Mouse (Mus musculus) CH12.LX (cell line): ENCODE data around the gene Rbm3. TPM values are rescaled to one million over a fixed set of nuclear protein-coding genes. Genes with fewer than 3 reads are reported as not detected.

Experiments used
- DNase-seq: peaks from one replicate; pipeline ENCODE4 v3.0.0-alpha.2; 2013; ENCODE audit errors: extremely low read depth
- H3K27ac ChIP-seq: 2 replicates; pipeline ENCODE4 v1.5.1; 2012; ENCODE audit warnings: low read depth, mild to moderate bottlenecking, control low read depth, moderate library complexity; ENCODE audit not compliant: insufficient read depth
- H3K27me3 ChIP-seq: replicated peaks from 2 replicates; pipeline ENCODE3; 2012; ENCODE audit warnings: inconsistent platforms
- H3K36me3 ChIP-seq, 2 experiments: replicated peaks in 1 of 2; 2 replicates each; pipeline versions ENCODE3 to v1.6.1; 2012; ENCODE audit warnings: inconsistent platforms in 1 of 2, low read length in 1 of 2, mild to moderate bottlenecking in 1 of 2, mixed read lengths in 1 of 2, moderate library complexity in 1 of 2; ENCODE audit not compliant: control insufficient read depth in 1 of 2, insufficient read depth in 1 of 2
- H3K4me1 ChIP-seq, 2 experiments: 2 replicates each; pipeline ENCODE4 v1.6.1; 2012; ENCODE audit warnings: inconsistent platforms in 1 of 2, moderate library complexity in 1 of 2; ENCODE audit not compliant: insufficient read depth in 2 of 2, control insufficient read depth in 1 of 2
- H3K4me2 ChIP-seq: 2 replicates; pipeline ENCODE4 v1.6.1; 2012; ENCODE audit warnings: low read depth, mild to moderate bottlenecking, control low read depth; ENCODE audit not compliant: poor library complexity, insufficient read depth, severe bottlenecking
- H3K4me3 ChIP-seq, 3 experiments: fragments of 150-350 bp in 1 of 3; sonication (generic) in 1 of 3; replicated peaks in 1 of 3; 2 replicates each; pipeline versions ENCODE3 to v1.5.1; 2011 to 2012; ENCODE audit warnings: low read depth in 2 of 3, low read length in 2 of 3, mild to moderate bottlenecking in 2 of 3, moderate library complexity in 2 of 3, control low read depth in 1 of 3, improper control_type of control experiment in 1 of 3, inconsistent platforms in 1 of 3, mixed read lengths in 1 of 3; ENCODE audit not compliant: poor library complexity in 1 of 3
- H3K79me2 ChIP-seq: replicated peaks from 2 replicates; pipeline ENCODE4 v1.6.1; 2012; ENCODE audit warnings: mild to moderate bottlenecking, moderate library complexity; ENCODE audit not compliant: control insufficient read depth, poor library complexity, insufficient read depth, severe bottlenecking; ENCODE audit errors: extremely low read depth
- H3K9ac ChIP-seq: 2 replicates; pipeline ENCODE4 v1.6.1; 2012; ENCODE audit warnings: low read depth, mild to moderate bottlenecking, control low read depth, moderate library complexity; ENCODE audit not compliant: insufficient read depth
- H3K9me3 ChIP-seq: replicated peaks from 2 replicates; pipeline ENCODE3; 2012; ENCODE audit warnings: low read length, inconsistent platforms, mixed read lengths
- BHLHE40 ChIP-seq: IDR thresholded peaks from 2 replicates; pipeline ENCODE4 v1.6.1; 2011; ENCODE audit warnings: mild to moderate bottlenecking, low read depth, low read length, improper control_type of control experiment
- CHD1 ChIP-seq: IDR thresholded peaks from 2 replicates; pipeline ENCODE4 v1.6.1; 2012; ENCODE audit warnings: low read depth, low read length, improper control_type of control experiment, inconsistent platforms
- CHD2 ChIP-seq: IDR thresholded peaks from 2 replicates; pipeline ENCODE4 v1.6.1; 2011; ENCODE audit warnings: low read length, improper control_type of control experiment
- ELF1 ChIP-seq: IDR thresholded peaks from 2 replicates; pipeline ENCODE4 v1.6.1; 2014; ENCODE audit warnings: low read depth, mild to moderate bottlenecking, inconsistent platforms, low read length, improper control_type of control experiment
- EP300 ChIP-seq: IDR thresholded peaks from 2 replicates; pipeline ENCODE4 v1.6.1; 2011; ENCODE audit warnings: low read length, improper control_type of control experiment
- ETS1 ChIP-seq: conservative IDR thresholded peaks from 2 replicates; pipeline ENCODE4 v1.6.1; 2012; ENCODE audit warnings: low read depth, mild to moderate bottlenecking, inconsistent platforms, low read length, improper control_type of control experiment, moderate library complexity
- GABPA ChIP-seq: IDR thresholded peaks from 2 replicates; pipeline ENCODE4 v1.6.1; 2012; ENCODE audit warnings: low read depth, low read length, improper control_type of control experiment, inconsistent platforms; ENCODE audit not compliant: insufficient replicate concordance
- HCFC1 ChIP-seq: IDR thresholded peaks from 2 replicates; pipeline ENCODE4 v1.6.1; 2012; ENCODE audit warnings: low read depth, mild to moderate bottlenecking, inconsistent platforms, low read length, improper control_type of control experiment
- IRF4 ChIP-seq: IDR thresholded peaks from 2 replicates; pipeline ENCODE4 v1.6.1; 2014; ENCODE audit warnings: low read depth, mild to moderate bottlenecking, inconsistent platforms, low read length, improper control_type of control experiment
- JUN ChIP-seq: IDR thresholded peaks from 2 replicates; pipeline ENCODE4 v1.6.1; 2011; ENCODE audit warnings: low read depth, mild to moderate bottlenecking, low read length, improper control_type of control experiment, moderate library complexity; ENCODE audit not compliant: insufficient read depth
- JUND ChIP-seq: conservative IDR thresholded peaks from 2 replicates; pipeline ENCODE4 v1.6.1; 2011; ENCODE audit warnings: low read depth, low read length, improper control_type of control experiment
- KAT2A ChIP-seq: IDR thresholded peaks from 2 replicates; pipeline ENCODE4 v1.6.1; 2012; ENCODE audit warnings: low read length, improper control_type of control experiment, inconsistent platforms; ENCODE audit not compliant: insufficient replicate concordance
- MAX ChIP-seq: IDR thresholded peaks from 2 replicates; pipeline ENCODE4 v1.6.1; 2011; ENCODE audit warnings: low read length, improper control_type of control experiment
- MAZ ChIP-seq: IDR thresholded peaks from 2 replicates; pipeline ENCODE4 v1.6.1; 2012; ENCODE audit warnings: low read depth, mild to moderate bottlenecking, inconsistent platforms, low read length, improper control_type of control experiment, moderate library complexity
- MEF2A ChIP-seq: IDR thresholded peaks from 2 replicates; pipeline ENCODE4 v1.6.1; 2014; ENCODE audit warnings: low read depth, mild to moderate bottlenecking, inconsistent platforms, low read length, improper control_type of control experiment, borderline replicate concordance
- MXI1 ChIP-seq: IDR thresholded peaks from 2 replicates; pipeline ENCODE4 v1.6.1; 2011; ENCODE audit warnings: mild to moderate bottlenecking, low read depth, low read length, improper control_type of control experiment
- MYC ChIP-seq: IDR thresholded peaks from 2 replicates; pipeline ENCODE4 v1.6.1; 2011; ENCODE audit warnings: low read depth, mild to moderate bottlenecking, improper control_type of control experiment, low read length
- NELFE ChIP-seq: IDR thresholded peaks from 2 replicates; pipeline ENCODE4 v1.6.1; 2011; ENCODE audit warnings: low read depth, low read length, improper control_type of control experiment
- NRF1 ChIP-seq: IDR thresholded peaks from 2 replicates; pipeline ENCODE4 v1.6.1; 2014; ENCODE audit warnings: low read depth, mild to moderate bottlenecking, inconsistent platforms, low read length, improper control_type of control experiment, moderate library complexity
- POLR2A ChIP-seq: IDR thresholded peaks from 2 replicates; pipeline ENCODE4 v1.6.1; 2011; ENCODE audit warnings: low read depth, mild to moderate bottlenecking, improper control_type of control experiment, low read length
- RAD21 ChIP-seq: IDR thresholded peaks from 2 replicates; pipeline ENCODE4 v1.6.1; 2011; ENCODE audit warnings: low read depth, mild to moderate bottlenecking, low read length, improper control_type of control experiment, moderate library complexity
- SIN3A ChIP-seq: IDR thresholded peaks from 2 replicates; pipeline ENCODE4 v1.6.1; 2012; ENCODE audit warnings: low read length, improper control_type of control experiment, inconsistent platforms
- SMC3 ChIP-seq: IDR thresholded peaks from 2 replicates; pipeline ENCODE4 v1.6.1; 2011; ENCODE audit warnings: low read depth, low read length, improper control_type of control experiment
- TBP ChIP-seq: conservative IDR thresholded peaks from 2 replicates; pipeline ENCODE4 v1.6.1; 2011; ENCODE audit warnings: low read depth, low read length, improper control_type of control experiment
- TCF12 ChIP-seq: IDR thresholded peaks from 2 replicates; pipeline ENCODE4 v1.6.1; 2014; ENCODE audit warnings: low read depth, mild to moderate bottlenecking, inconsistent platforms, low read length, improper control_type of control experiment
- ZC3H11A ChIP-seq: IDR thresholded peaks from 2 replicates; pipeline ENCODE4 v1.6.1; 2012; ENCODE audit warnings: low read depth, mild to moderate bottlenecking, inconsistent platforms, low read length, improper control_type of control experiment
- ZNF384 ChIP-seq: IDR thresholded peaks from 2 replicates; pipeline ENCODE4 v1.6.1; 2012; ENCODE audit warnings: low read depth, low read length, improper control_type of control experiment, inconsistent platforms
- dilution Hi-C: fragments of 300-500 bp; cut with MboI; formaldehyde crosslinking; loops from 2 replicates; pipeline ENCODE4 v1.14.3; 2020; ENCODE audit warnings: low sequenced_read_pairs; ENCODE audit not compliant: extremely low pct_unique_long_range_greater_than_20kb, extremely low pct_ligation_motif_present
- in situ Hi-C: fragments of 300-500 bp; cut with MboI; formaldehyde crosslinking; loops from 3 replicates; pipeline ENCODE4 v1.14.3; 2019; ENCODE audit warnings: low sequenced_read_pairs, low pct_ligation_motif_present, low pct_unique_long_range_greater_than_20kb, mixed read lengths
- polyA plus RNA-seq: library from polyadenylated mRNA; unstranded; fragments of >175 nt; gene quantifications from 2 replicates; pipeline ENCODE4 v1.2.1, GENCODE M21; 2012; ENCODE audit warnings: low read depth; ENCODE audit not compliant: insufficient read length
- total RNA-seq, 2 experiments: library from RNA; depleted of rRNA; stranded (reverse); fragments of 300-350 nt in 1 of 2; fragments of >200 nt in 1 of 2; gene quantifications; 2 replicates each; pipeline ENCODE4 v1.2.3; 2012 to 2014

Rbm3 gene
- total and polyA plus RNA-seq, 3 experiments, result 681 to 2,152 (median 778) TPM

DNA sequence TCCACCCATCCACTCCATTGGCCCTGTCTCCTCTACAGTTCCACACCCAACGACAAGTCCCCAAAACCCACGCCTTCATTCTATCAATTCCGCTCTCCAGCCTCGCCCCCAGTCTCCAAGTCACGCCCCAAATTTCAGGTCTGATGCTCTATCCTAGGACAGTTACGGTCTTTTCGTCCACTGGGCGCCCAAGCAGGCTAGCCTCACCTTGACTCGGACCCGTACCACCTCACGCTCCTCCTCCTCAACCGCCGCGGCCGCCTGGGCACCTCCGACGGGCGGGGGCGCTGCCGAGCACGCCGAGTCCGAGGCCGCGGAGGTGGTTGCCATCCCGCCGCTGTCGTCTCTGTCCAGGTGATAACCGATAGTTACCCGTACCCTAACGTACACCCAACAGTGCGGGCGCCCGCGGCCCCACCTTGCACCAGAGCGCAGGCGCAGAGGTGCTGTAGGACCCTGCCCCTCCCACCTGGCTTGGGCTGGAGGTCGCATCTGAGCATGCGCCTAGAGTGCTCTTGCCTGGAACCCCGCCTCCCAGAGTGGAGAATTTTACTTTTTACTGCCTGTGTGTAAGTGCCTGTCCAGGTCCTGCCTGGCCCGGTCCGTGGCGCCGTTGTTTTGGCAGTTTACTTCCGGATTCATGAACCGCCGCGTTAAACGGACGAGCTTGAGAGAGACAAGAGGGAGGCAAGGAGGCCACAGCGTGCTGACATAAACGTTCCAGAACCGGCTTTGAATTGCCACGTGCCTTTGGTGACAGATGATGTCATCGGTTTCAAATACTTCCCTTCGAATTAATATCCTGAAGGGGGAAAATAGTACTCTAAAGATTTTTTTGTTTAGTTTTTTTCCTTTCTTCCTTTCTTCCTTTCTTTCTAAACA is 30.1 kb upstream of the Rbm3 start, which contains the start of gene Tbc1d25:
Gene Tbc1d25, minus strand, starts transcription at position 678 of the 882 bp plus-strand sequence.
- no peaks in the 10 kb centered on the region for H3K79me2 ChIP-seq
- in situ Hi-C loops, result no loop called here
- peak within 1 kb of the TSS; percentile 67 for H3K4me2 ChIP-seq
- peak within 1 kb of the TSS; percentile 62 to 91 (median 63) for H3K4me3 ChIP-seq
- no peaks in the 10 kb centered on the region for H3K9me3 ChIP-seq
- dilution Hi-C loops, result no loop called here
- peaks cover 10 to 25% of the 10 kb centered on the region in 2 experiments for H3K36me3 ChIP-seq
- peak within 1 kb of the TSS; percentile 51 for H3K9ac ChIP-seq
- no peaks in the 10 kb centered on the region for H3K27me3 ChIP-seq
- peak within 1 kb of the TSS; percentile 55 for H3K27ac ChIP-seq
- peaks cover 0 to 7% of the 10 kb centered on the region in 2 experiments; a peak in 1 of 4 replicates for H3K4me1 ChIP-seq
- no peak for TF ChIP-seq ZNF384
- peak; percentile 85 for TF ChIP-seq BHLHE40
- TF ChIP-seq MEF2A, result no peak; the same call in 1 of the 2 replicates
- TF ChIP-seq ETS1, result no peak; the same call in 1 of the 2 replicates
- no peak for TF ChIP-seq CHD2
- peak; percentile 46 for TF ChIP-seq NELFE
- TF ChIP-seq POLR2A, result peak; percentile 63
- TF ChIP-seq MYC, result peak; percentile 95
- TF ChIP-seq ZC3H11A, result no peak
- TF ChIP-seq GABPA, result no peak
- no peak for TF ChIP-seq CHD1
- peak; percentile 88 for TF ChIP-seq MAX
- TF ChIP-seq TBP, result no peak
- TF ChIP-seq MAZ, result no peak
- peak; percentile 57 for TF ChIP-seq JUN
- peak; percentile 94 for TF ChIP-seq MXI1
- TF ChIP-seq KAT2A, result no peak
- no peak for TF ChIP-seq EP300
- no peak for TF ChIP-seq SMC3
- TF ChIP-seq IRF4, result no peak
- TF ChIP-seq TCF12, result peak; percentile 48; the same call in 1 of the 2 replicates
- TF ChIP-seq JUND, result peak; percentile 69
- TF ChIP-seq SIN3A, result peak; percentile 82
- peak; percentile 83 for TF ChIP-seq ELF1
- TF ChIP-seq RAD21, result no peak
- peak; percentile 57 for TF ChIP-seq HCFC1
- TF ChIP-seq NRF1, result peak; percentile 95
- peak; percentile 90 for DNase-seq
